Mouse (Mus musculus) adrenal gland, adult (tissue): ENCODE measurements around the gene Slc6a21.

Experiments used
- DNase-seq, 2 experiments: peaks; one replicate each; pipeline ENCODE4 v3.0.0; 2022 to 2023; ENCODE audit warnings: low spot score in 1 of 2; ENCODE audit not compliant: inconsistent age in 2 of 2

Gene Slc6a21

DNA sequence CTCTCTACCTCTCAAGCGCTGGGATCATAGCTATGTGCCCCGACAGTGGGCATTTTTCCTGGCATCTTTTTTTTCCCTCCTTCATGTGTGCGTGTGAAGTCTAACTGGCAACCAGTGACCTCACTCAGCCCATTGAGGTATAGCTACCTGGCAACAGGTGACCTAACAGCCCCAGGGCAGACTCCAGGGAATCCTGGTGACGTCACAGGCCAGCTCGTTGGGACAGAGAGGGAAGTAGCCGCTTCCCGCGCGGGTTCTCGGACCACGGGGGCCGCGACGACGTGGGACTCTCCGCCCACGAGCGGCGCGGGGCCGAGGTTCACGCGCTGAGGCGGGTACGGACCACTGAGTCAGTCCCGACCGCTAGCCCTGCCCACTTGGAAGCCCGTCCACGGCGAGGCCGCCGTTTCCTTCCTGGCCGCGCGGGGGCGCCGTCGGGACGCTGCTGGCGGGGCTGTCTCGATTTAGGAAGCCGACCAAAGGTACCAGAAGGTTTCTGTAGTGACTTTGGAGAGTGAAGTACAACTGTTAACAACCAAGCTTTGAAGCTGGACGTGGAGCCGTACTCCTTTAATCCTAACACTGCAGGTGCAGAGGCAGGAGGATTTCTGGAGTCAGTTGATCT, at the start of gene Slc6a21:
Gene Slc6a21, plus strand, starts transcription at position 378 of the 625 bp plus-strand sequence.
- DNase-seq: peak; percentile 74 to 94

GRCm38 (mm10) chr7:45228548-45228947, 48.8 kb upstream of the Slc6a21 start:
- DNase-seq: no peak

DNA sequence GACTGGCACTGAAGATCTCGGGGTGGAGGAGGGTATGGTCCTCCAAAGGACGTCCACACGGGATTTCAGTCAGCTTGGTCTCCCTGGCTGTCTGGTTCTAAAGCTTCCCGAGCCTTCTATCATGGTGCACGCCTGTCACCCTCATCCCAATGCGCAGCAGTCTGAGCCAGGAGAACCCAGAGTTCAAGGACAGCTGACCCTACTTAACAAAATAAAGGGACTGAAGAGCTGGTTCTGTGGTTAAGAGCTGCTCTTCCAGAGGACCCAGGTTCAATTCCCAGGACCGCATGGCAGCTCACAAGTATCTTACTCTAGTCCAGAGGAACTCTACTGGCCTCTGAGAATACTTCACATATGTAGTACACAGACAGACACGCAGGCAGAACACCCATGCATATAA, 48.3 kb upstream of the Slc6a21 start:
- no peak for DNase-seq

- no peak for DNase-seq
These were observed 47.7 kb upstream of the Slc6a21 start for GRCm38 (mm10) chr7:45229459-45230203.

DNA sequence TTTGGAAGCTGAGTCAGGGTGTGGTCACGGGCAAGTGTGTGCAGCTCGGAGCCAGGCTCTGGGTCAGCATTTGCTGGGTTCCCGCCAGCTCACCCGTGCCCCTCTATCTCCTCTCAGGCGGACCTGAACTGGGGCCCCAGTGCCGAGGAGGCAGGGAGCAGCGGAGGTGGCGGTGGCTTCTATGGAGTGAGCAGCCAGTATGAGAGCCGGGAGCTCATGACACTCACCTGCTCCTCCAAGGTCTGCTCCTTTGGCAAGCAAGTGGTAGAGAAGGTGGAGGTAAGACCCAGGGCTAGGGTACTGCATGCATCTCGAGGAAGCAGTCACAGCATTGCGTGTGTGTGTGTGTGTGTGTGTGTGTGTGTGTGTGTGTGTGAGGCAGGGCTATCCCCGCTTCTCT, 46.1 kb upstream of the Slc6a21 start:
- DNase-seq: no peak

DNA sequence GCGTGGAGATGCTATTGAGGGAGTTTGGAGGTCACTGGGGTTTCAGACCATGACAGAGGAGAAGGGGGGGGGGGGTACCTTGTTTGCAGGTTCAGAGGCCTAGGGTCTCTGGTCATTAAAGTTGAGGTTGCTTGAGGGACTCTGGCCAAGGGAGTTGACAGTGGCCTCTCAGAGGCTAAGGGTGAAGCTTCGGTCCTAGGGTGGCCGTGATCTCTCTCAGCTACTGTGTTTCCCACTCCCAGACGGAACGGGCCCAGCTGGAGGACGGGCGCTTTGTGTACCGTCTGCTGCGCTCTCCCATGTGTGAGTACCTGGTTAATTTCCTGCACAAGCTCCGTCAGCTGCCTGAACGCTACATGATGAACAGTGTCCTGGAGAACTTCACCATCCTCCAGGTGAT, 45.4 kb upstream of the Slc6a21 start:
- DNase-seq: no peak

DNA sequence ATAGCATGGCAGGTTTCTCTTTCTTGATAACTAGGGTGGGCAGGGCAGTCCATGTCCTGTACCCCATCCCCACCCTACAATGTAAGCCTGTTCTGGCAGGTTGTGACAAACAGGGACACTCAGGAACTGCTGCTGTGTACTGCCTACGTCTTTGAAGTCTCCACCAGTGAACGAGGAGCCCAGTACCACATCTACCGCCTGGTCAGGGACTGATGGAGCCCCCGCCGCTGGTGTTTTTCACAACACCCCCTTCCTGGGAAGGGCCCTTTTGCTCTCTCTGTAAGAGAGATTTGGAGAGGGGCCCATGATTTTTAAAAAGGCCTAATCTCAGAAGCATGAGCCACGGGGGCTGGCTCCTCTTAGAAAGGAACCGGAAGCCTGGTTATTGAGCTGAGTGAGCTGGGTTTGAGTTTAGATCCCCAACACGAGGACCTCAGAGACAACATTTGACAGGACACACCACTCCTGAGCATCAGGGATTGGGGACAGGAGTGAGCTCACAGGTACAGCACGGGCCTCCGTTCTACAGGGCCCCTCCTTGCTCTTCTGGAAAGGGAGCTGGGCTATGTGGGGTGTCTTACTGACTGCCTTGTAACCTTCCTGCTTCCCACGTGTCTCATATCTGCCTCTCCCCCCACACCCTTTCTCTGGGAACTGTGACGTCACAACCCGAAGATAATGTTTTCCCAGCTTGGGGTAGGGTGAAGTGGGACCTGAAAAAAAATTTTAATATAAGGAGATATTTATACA, 44.4 kb upstream of the Slc6a21 start:
- no peak for DNase-seq

GRCm38 (mm10) chr7:45233580-45234332, 43.6 kb upstream of the Slc6a21 start:
- DNase-seq: peak in 1 of 2 experiments; percentile 36

- DNase-seq: no peak
These were observed 42.9 kb upstream of the Slc6a21 start for GRCm38 (mm10) chr7:45234333-45234841.

- peak; percentile 36 to 75 for DNase-seq
These were observed 42.3 kb upstream of the Slc6a21 start for GRCm38 (mm10) chr7:45234922-45235571.

- DNase-seq: peak in 1 of 2 experiments; percentile 35
These were observed 41.6 kb upstream of the Slc6a21 start for GRCm38 (mm10) chr7:45235656-45236180.

GRCm38 (mm10) chr7:45237747-45238699, 39.3 kb upstream of the Slc6a21 start:
- DNase-seq: no peak

DNA sequence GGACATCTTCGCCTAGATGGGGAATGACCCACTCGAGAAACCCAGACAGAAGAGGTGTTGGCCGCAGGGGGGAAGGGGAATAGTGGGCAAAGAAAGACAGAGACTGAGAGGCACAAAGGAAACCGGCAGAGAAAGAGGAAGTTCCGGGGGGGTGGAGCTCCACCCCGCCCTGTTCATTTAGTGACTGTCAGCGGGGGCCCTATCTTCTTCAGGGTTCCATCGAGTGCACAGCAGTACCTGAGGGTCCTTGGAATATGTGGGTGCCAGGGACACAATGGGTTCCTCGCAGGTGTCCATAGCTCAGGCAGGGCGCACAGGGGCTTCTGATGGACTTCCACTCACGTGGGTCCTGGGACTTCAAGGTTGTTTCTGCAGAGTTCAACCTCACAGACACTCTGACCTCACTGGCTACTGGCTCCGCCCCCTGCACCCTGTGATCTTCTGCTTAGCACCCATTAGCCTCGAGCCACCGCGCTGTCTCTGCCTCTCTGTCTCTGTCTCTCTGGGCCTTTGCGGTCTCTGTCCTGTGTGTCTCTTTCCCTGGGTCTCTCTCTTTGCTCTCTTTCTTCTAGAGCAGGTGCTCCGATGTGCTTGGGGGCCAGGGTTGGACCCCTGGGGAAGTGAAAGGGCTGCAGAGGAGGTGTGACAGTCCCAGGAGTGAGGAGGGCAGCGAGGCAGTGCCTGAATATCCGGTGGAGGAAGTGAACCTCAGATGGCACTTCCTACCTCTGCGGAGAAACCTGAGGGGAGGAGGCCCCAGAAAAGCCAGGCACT, 38.4 kb upstream of the Slc6a21 start, which contains the start of gene Cd37:
Gene Cd37, minus strand, starts transcription at position 393 of the 774 bp plus-strand sequence.
- DNase-seq: peak in 1 of 2 experiments; percentile 46

GRCm38 (mm10) chr7:45240109-45240508, 37.2 kb upstream of the Slc6a21 start:
- DNase-seq: no peak

- DNase-seq: peak; percentile 28 to 44
These were observed 36.5 kb upstream of the Slc6a21 start, which contains the start of gene Slc6a16 for GRCm38 (mm10) chr7:45240633-45241388. TSS of gene Slc6a16 (plus strand) at chr7:45241085.

- no peak for DNase-seq
These were observed 35.9 kb upstream of the Slc6a21 start for GRCm38 (mm10) chr7:45241389-45241749.

DNA sequence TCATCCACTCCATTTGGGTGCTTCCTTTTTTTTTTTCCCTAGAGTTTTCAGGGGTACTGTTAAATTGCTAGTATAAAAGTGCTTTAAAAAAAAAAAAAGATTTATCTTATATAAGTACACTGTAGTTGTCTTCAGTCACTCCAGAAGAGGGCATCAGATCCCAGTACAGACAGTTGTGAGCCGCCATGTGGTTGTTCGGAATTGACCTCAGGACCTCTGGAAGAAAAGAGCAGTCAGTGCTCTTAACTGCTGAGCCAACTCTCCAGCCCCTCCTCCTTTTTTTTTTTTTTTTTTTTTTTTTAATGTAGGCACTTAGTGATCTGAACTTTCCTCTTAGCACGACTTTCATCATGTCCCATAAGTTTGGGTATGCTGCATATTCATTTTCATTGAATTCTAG, 29.6 kb upstream of the Slc6a21 start:
- DNase-seq: no peak
